Mouse (Mus musculus) urinary bladder, postnatal 0 days (tissue): ENCODE data around the gene Ing3. TPM values are rescaled to one million over a fixed set of nuclear protein-coding genes. Genes with fewer than 3 reads are reported as not detected.

Source experiments
- polyA plus RNA-seq: library from polyadenylated mRNA; unstranded; fragments of >200 nt; fragmentation: Nextera tagmentation; extraction: Ambion mirVana; gene quantifications from 2 replicates; pipeline ENCODE4 v1.2.1, GENCODE M21; 2015

Ing3 gene
- 20.8 and 25.2 TPM in 2 replicates for polyA plus RNA-seq

GRCm38 (mm10) chr6:21949226-21949731, at the start of gene Ing3:
Gene Ing3 (plus strand): TSS chr6:21949571.

GRCm38 (mm10) chr6:21985732-21986540, 36.6 kb downstream of the Ing3 start, which contains the start of gene Cped1:
Gene Cped1 (plus strand): TSS chr6:21985916.

Other genes starting within 250 kb of the Ing3 start
- 46.2 and 54.7 TPM in 2 replicates for gene Tspan12, start 97.1 kb upstream of the Ing3 start, polyA plus RNA-seq
- gene Cped1, start 36.3 kb downstream of the Ing3 start, polyA plus RNA-seq = 12.9 and 14.4 TPM in 2 replicates